Mouse (Mus musculus): Measurements from ENCODE around the gene Gm20521. TPM values are rescaled to one million over a fixed set of nuclear protein-coding genes. Genes with fewer than 3 reads are reported as not detected.
A peak's percentile ranks its signal among the peaks of the same experiment; 100 is the strongest.

Gene Gm20521
- total RNA-seq, 2 experiments from 2014 or later: 2.8 to 3.7 TPM

GRCm38 (mm10) chr14:54868026-54868425, 15.2 kb upstream of the Gm20521 start:
- H3K4me3 ChIP-seq: no peak overlapping the region
- H3K27ac ChIP-seq: no peak overlapping the region
- intact Hi-C loops (cut with DNase I): no loop called here
- no peak for DNase-seq (ENCODE audit: extremely low spot score in 1 of 2, low spot score in 2 of 2)
- TF ChIP-seq CTCF (IDR thresholded peaks at IDR 0.05): no peak

GRCm38 (mm10) chr14:54870861-54871260, 12.4 kb upstream of the Gm20521 start, which contains the start of gene Homez:
Gene Homez, minus strand, starts transcription at chr14:54870961.
- intact Hi-C loops (cut with DNase I): no loop called here
- H3K27ac ChIP-seq: no peak within 1 kb of the TSS
- DNase-seq (ENCODE audit: extremely low spot score in 1 of 2, low spot score in 2 of 2): no peak
- no peak for TF ChIP-seq CTCF (IDR thresholded peaks at IDR 0.05)
- H3K4me3 ChIP-seq: no peak within 1 kb of the TSS

GRCm38 (mm10) chr14:54874165-54874564, 9.1 kb upstream of the Gm20521 start:
- no peak for TF ChIP-seq CTCF (IDR thresholded peaks at IDR 0.05)
- intact Hi-C loops (cut with DNase I): no loop called here
- DNase-seq (ENCODE audit: extremely low spot score in 1 of 2, low spot score in 2 of 2): no peak
- no peak overlapping the region for H3K4me3 ChIP-seq
- H3K27ac ChIP-seq: no peak overlapping the region

- no peak for DNase-seq (ENCODE audit: extremely low spot score in 1 of 2, low spot score in 2 of 2)
- TF ChIP-seq CTCF (IDR thresholded peaks at IDR 0.05): no peak
- Histone ChIP-seq H3K27ac (peak overlapping the region; percentile 97), H3K4me3 (peak overlapping the region; percentile 96)
- intact Hi-C loops (cut with DNase I): no loop called here
These were observed 7.2 kb upstream of the Gm20521 start for GRCm38 (mm10) chr14:54875844-54876538.

- intact Hi-C loops (cut with DNase I): no loop called here
- peak overlapping the region; percentile 97 for H3K27ac ChIP-seq
- peak; percentile 91 to 92 for DNase-seq (ENCODE audit: extremely low spot score in 1 of 2, low spot score in 2 of 2)
- peak overlapping the region; percentile 96 for H3K4me3 ChIP-seq
- no peak for TF ChIP-seq CTCF (IDR thresholded peaks at IDR 0.05)
These were observed 6.6 kb upstream of the Gm20521 start for GRCm38 (mm10) chr14:54876539-54877047.

GRCm38 (mm10) chr14:54877048-54877715, 6.1 kb upstream of the Gm20521 start, which contains the start of gene Ppp1r3e:
Gene Ppp1r3e, minus strand, starts transcription at chr14:54877550.
- Histone ChIP-seq H3K4me3 (peak within 1 kb of the TSS; percentile 96), H3K27ac (peak within 1 kb of the TSS; percentile 97)
- no peak; the same call in 1 of the 2 replicates for TF ChIP-seq CTCF (IDR thresholded peaks at IDR 0.05)
- peak; percentile 66 to 70 for DNase-seq (ENCODE audit: extremely low spot score in 1 of 2, low spot score in 2 of 2)
- intact Hi-C loops (cut with DNase I): no loop called here

- no peak for DNase-seq (ENCODE audit: extremely low spot score in 1 of 2, low spot score in 2 of 2)
- no peak for TF ChIP-seq CTCF (IDR thresholded peaks at IDR 0.05)
- intact Hi-C loops (cut with DNase I): no loop called here
These were observed 926 bp downstream of the Gm20521 start for GRCm38 (mm10) chr14:54884022-54884712.

GRCm38 (mm10) chr14:54885309-54885708, 2.1 kb downstream of the Gm20521 start:
- no peak overlapping the region for H3K4me3 ChIP-seq
- intact Hi-C loops (cut with DNase I): loop anchor here (5.0 kb wide), 1 partner anchor 368 kb away; the partner anchor contains the start of gene Prmt5
- DNase-seq (ENCODE audit: extremely low spot score in 1 of 2, low spot score in 2 of 2): no peak
- H3K27ac ChIP-seq: no peak overlapping the region
- TF ChIP-seq CTCF (IDR thresholded peaks at IDR 0.05): no peak

More at GRCm38 (mm10) chr14:54884022-54884712, 926 bp downstream of the Gm20521 start:
- H3K27ac ChIP-seq: peak overlapping the region; percentile 64; the same call in 1 of the 2 replicates
- H3K4me3 ChIP-seq: peak overlapping the region; percentile 86

GRCm38 (mm10) chr14:54892200-54892599, 9.0 kb downstream of the Gm20521 start, which contains the start of gene Pabpn1:
Gene Pabpn1, plus strand, starts transcription at chr14:54892500.
- peak within 1 kb of the TSS; percentile 39 for H3K4me3 ChIP-seq
- TF ChIP-seq CTCF (IDR thresholded peaks at IDR 0.05): no peak
- intact Hi-C loops (cut with DNase I): no loop called here
- DNase-seq (ENCODE audit: extremely low spot score in 1 of 2, low spot score in 2 of 2): no peak
- peak within 1 kb of the TSS; percentile 91 for H3K27ac ChIP-seq

GRCm38 (mm10) chr14:54893651-54894181, 10.5 kb downstream of the Gm20521 start:
- H3K27ac ChIP-seq: peak overlapping the region; percentile 91
- intact Hi-C loops (cut with DNase I): loop anchor here (1.0 kb wide), 1 partner anchor 121 kb away; no protein-coding TSS in a partner anchor
- H3K4me3 ChIP-seq: peak overlapping the region; percentile 96
- no peak for TF ChIP-seq CTCF (IDR thresholded peaks at IDR 0.05)
- peak; percentile 97 to 98 for DNase-seq (ENCODE audit: extremely low spot score in 1 of 2, low spot score in 2 of 2)

Data from left cerebral cortex, adult 2 months (tissue).